Mouse (Mus musculus): ENCODE measurements at regions not wholly inside any gene's neighbourhood (a gene's known extent, or its start where the extent isn't known, plus 50 kb on each side); places are given as distances from the start of the nearest gene placed in this dataset.
"Not testable (repeated sequence)": the region's sequence is repeated elsewhere in the genome, so short reads cannot be mapped to it uniquely, and the experiment has no call there.

DNA sequence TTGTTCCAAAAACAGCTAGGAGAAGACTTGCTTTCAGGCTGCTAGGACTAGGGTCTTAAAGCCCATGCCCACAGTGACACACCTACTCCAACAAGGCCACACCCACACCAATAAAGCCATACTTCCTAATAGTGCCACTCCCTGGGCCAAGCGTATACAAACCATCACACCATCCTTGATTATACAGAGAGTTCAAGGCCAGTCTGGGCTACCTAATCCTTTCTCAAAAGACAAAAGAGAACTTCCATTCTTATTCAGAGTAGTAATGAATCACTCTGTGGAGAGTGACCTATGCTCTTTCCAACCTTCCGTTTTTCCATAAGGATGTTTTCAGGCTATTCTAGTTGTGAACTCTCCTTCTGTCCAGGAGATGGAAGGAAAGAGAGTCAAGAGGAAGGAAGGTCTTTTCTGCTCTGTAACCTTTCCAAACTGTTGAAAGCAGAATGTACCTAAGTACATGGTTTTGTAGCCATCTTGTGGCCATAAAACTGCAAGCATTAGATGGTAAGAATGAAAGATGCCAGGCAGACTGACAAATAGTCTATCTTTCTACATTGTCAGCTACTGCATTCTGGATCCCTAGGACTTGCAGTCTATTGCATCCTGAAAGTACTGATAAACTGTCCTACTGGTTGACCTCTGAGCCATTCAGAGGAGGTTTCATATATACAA, 145.8 kb upstream of the Mon1b start:
- no peak for DNase-seq

GRCm38 (mm10) chr8:113490891-113491290, 144.5 kb upstream of the Mon1b start:
- no peak for DNase-seq

DNA sequence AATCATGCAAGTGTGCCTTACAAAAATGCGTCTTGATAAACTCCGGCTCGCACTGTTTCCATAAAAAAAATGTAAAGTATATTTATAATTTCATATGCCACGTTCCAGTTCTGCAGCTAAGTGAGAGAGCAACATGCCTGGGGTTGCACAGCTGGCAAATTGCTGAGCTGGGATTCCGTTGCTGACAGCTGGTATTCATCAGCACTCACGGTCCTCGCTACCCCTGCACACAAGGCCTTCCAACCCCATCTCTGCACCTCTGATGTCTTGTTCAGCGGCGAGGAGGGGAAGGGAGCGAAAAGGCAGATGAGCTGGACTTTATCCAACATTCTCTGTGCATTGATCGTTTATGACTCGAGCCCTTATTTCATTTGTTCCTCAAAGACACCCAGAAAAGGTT, 138.5 kb upstream of the Mon1b start:
- peak; percentile 34 for DNase-seq

- DNase-seq: no peak
Measured at GRCm38 (mm10) chr8:113502671-113503070, 132.7 kb upstream of the Mon1b start.

DNA sequence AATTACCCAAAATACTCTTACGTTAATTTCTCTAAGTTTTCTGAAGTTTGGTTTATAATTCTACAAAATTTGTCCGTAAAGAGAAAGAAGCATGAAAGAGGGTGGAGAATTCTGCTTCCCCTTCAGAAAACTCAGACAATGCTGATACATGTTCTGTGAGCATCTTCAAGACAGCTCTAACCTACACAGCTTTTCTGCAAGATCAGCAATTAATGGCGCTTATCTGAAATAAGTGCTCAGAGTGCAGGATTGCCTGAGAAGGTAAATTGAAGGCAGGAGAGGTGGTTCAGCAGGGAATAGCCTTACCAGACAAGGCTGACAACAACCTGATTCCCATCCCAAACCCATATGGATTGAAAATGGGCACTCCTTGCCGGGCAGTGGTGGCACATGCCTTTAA, 122.5 kb upstream of the Mon1b start:
- DNase-seq: no peak

DNA sequence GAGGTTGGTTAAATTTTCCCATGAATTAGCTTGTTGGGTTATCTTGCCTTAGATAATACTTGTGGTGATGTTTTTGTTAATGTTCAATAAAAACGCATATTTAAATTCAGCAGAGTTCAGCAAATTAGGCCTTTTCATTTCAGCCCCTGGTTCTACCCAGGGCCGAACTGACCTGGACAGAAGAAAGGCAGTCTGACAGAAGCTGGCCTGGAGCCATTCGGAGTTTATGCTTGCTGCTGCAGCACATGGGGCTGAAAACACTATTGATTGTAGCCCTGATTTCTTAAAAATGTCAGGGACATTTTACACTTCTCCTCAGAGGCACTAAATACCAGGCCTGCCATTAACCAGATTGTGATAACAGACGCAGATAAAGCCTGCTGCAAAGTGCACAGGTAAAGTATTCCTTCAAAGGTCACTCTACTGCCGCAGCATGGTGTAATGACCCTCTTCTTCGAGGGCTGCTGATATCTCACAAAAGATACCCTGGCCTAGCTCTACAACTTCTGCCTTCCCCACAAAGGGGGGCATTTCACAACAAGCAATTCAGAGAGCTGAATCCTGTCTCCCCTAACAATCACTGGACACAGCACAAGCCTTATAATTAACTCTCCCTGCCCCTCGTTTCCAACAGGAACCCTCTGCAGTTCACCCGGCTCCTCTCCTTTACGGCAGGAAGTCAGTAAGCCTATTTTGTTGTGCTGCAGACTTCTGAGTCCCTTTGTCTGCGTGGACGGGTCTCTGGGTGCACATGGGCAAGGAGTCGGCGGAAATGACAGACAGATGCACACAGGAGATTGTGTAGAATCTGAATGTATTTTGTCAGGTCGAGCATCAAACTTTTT, 121.3 kb upstream of the Mon1b start:
- peak; percentile 24 for DNase-seq

- not testable (repeated sequence) for DNase-seq
Measured at GRCm38 (mm10) chr8:113514731-113515375, 120.5 kb upstream of the Mon1b start.

DNA sequence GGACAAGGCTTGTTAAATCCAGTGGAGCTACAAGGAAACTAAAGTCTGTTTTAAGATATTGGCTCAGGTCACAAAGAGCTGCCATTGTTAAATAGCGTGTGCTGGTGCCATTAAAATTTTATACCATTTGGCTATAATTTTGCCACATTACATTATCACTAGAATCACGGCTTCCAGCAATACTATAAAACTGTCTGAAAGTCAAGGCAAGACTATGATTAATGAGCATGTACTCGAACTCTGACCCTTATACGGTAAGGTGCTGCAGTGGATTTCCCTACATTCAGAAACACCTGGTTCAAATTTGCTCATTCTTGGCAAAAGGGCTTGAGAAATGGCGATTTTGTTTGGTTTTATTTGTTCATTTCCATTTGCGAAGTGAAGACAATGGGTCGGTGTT, 119.2 kb upstream of the Mon1b start:
- DNase-seq: no peak

GRCm38 (mm10) chr8:113517912-113518311, 117.5 kb upstream of the Mon1b start:
- DNase-seq: no peak

DNA sequence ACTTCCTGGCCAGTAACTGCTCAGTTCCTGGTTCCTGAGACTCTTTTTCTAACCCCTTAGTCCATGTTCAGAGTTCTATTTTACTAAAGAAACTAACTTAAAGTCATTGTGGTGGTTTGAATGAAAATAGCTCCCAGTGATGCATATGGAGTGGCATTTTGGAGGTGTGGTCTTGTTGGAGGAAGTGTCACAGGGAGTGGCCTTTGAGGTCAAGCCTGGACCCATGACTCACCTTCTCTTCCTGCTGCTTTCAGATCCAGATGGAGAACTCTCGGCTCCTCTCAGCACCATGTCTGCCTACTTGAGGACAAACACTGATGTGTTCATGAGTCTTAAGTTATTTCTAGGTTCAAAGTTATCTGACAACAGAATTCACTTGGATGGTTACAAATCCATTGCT, 111.8 kb upstream of the Mon1b start:
- DNase-seq: no peak

DNA sequence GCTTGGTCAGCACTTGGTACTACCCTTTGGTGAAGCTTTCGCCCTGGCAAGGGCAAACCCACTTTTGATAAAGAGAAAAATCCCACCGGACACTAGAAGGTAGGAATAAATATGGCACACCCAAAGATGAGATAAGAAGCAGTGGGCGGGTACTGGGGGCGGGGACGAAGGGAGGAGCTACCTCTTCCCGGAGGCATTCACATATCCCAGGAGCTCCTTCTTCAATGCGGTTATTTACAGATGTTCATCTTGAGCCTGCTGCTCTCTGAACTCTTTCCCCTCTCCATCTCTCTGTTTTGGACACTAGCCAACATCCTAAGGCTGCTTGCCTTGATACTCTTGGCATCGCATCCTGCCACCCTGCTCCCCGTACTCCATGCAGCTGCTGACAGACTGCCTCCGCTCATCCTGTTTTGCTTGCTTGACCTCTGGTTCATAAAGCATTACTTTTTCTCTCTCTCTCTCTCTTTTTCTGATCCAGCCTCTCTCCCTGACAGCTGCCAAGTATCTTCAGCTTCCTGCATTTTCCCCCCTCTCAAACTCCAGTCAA, 104.2 kb upstream of the Mon1b start:
- peak; percentile 13 for DNase-seq

DNA sequence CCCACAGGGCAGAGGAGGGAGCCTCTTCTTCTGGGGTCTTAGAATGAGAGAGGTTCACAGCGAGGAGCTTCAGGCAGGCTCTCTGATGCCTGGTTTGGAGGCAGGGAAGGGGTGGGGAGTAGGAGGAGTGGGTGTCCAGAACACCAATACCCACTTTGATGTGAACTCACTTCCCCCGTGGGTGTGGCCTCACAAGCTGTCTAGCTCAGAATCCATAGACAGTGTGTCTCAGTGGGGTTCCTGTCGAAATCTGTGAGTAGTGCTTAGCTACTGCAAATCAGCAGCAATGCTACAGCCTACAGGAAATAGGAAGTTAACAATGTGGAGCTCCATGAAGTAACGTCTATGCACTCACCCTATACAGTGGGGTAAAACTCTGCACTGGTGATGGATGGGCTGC, 102.5 kb upstream of the Mon1b start:
- no peak for DNase-seq

DNA sequence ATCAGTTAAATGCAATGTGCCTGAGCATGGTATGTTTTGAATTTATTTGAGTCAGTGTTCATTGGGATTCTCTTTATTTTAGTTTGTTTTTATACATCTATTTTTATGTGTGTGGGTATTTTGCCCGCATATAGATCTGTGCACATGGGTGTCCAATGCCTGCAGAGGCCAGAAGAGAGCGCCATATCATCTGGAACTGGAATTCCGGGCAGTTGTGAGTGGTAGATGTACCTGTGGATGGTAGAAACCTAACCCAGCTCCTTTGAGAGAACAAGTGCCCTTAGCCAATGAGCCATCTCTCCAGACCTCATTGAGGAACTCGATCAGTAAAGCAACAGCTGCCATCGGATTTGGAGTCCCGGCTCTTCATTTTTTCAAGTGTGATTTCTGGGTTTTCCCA, 94.0 kb upstream of the Mon1b start:
- no peak for DNase-seq

GRCm38 (mm10) chr8:113542082-113542481, 93.3 kb upstream of the Mon1b start:
- no peak for DNase-seq

DNA sequence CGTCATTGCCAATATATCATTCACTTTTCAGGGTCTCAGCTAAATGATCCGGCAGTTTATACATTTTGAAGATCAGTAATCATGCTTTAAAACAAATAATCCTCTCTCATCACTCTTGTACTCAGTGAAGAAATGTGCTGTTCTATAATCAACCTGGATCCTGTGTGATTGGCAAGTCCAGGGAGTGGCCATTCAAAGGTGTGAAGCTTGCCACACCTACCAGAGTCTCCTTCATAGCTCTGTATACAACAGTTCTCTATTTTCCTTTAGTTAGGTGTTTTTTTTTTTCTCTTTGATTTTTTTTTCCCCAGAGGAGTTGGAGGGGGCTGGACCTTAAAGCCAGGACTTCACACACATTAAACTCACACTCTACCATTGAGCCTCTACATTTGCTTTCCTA, 92.7 kb upstream of the Mon1b start:
- DNase-seq: no peak

DNA sequence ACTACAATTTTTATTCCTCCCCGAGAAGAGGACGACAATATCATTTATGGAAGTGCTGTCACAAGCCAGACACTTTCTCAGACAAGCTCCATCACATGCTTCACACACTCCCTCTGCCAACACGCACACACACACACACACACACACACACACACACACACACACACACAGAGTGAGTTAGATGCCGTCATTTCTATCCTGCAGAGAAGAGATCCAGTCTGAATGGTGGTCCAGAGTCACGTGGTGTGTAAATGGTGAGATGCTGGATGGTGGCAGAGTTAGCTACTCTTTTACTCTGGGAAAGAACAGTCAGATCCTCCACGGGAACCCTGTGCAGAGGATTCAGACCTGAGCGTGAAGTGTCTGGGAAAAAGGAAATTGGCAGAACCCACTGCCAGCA, 86.2 kb upstream of the Mon1b start:
- no peak for DNase-seq

DNA sequence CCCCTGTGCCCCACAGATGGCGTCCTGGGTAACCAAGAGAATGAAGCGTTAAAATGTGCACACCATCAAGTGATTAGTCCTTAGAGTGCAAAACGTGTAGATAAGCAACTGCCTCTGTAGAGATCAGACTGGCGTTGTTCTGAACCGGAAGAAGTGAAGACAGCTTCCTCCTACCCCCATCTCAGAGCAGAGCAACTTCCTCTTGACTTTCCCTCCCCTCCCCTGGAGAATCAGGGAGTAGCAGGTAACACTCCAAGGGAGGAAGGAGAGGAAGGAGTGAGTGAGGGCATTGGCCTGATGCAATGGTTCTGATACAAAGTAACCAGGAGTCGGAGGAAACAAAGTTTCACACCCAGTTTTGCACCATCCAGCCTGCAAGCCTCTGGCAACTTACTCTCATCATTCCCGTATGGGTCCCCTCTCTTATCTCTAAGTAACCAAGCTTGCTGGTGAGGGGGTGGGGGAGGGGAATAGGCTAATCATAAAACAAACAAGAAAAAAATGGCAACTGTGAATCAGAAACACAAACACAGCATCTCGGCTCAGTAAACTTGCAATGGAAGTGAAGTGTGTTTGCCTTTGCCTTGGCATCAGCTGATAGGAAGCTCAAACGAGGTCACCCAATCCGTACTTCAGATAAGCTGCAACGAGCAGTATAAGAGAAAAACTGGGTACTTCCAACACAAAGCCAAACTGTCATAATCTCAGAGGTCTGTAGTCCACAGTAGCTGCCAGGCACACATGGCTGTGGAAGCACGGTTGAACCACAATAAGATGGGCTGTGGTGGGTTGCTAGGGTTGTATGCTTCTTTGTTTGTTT, 83.7 kb upstream of the Mon1b start:
- DNase-seq: no peak

GRCm38 (mm10) chr8:113552826-113553225, 82.6 kb upstream of the Mon1b start:
- DNase-seq: no peak

- peak; percentile 33 for DNase-seq
Measured at GRCm38 (mm10) chr8:113554700-113555455, 80.5 kb upstream of the Mon1b start.

DNA sequence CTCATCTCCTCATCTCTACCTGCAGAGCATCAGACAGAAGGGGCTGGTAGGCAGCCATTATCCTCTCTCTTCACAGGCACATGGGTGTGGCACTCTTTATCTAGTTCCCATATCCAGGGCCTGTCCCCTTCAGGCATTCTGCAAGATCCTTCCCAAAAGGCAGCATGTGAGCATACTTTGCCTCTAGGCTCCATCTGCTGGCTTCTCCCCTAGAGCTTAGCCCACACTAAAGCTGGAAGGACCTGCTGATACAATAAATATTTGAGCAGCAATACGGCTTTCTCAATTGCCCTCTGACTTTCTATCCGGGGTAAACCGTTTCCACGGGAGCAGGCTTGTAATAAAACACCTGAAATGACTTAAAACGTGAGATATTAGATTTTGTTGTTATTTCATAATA, 78.4 kb upstream of the Mon1b start:
- DNase-seq: no peak

GRCm38 (mm10) chr8:113581098-113581497, 54.3 kb upstream of the Mon1b start:
- no peak for DNase-seq

DNA sequence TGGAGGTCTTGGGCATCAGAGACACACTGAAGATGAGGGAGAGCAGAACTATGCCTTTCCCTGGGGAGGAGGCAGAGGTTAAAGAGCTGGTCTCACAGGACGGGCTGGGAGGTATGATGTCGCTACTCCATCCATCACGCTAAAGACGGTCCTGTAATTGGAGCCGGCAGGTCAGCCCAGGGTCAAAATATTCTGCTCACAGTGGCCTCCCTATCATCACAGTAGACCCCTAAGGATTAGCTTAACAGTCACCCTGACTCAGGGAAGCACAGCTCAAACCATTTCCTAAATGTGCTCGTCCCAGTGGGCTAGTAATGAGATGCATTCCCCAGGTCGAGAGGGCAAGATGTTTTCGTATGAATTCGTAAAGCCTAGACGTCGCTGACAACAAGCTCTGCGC, 53.7 kb upstream of the Mon1b start:
- no peak for DNase-seq
